Mouse (Mus musculus) spleen, adult 2 months (tissue): Measurements from ENCODE around the gene Olfr705.

Source experiments
- CTCF ChIP-seq: fragments of 200-500 bp; IDR thresholded peaks from 2 replicates; pipeline ENCODE4 v1.5.1; 2011; ENCODE audit warnings: mild to moderate bottlenecking, inconsistent platforms; ENCODE audit not compliant: insufficient read depth, insufficient read length, insufficient replicate concordance; ENCODE audit errors: extremely low read depth
- POLR2A ChIP-seq: fragments of 200-500 bp; IDR thresholded peaks from 2 replicates; pipeline ENCODE4 v1.6.1; 2011; ENCODE audit warnings: low read depth, low read length, inconsistent platforms

- TF ChIP-seq CTCF = no peak
- no peak for TF ChIP-seq POLR2A
Observed at GRCm38 (mm10) chr7:106833793-106834192, 42.9 kb downstream of the Olfr705 start, which contains the start of gene Olfr702.
